Mouse (Mus musculus) layer of hippocampus, adult 8-10 months (tissue): ENCODE measurements around the gene Cnn2. TPM values are rescaled to one million over a fixed set of nuclear protein-coding genes. Genes with fewer than 3 reads are reported as not detected.

Source experiments
- DNase-seq, 2 experiments: peaks; one replicate each; pipeline ENCODE4 v3.0.0; 2022; ENCODE audit warnings: low spot score in 2 of 2
- total RNA-seq, 4 experiments: library from RNA; stranded (reverse); gene quantifications; 2 replicates each; pipeline ENCODE4 v1.2.4; 2022

Cnn2 gene
- total RNA-seq, 4 experiments from 2014 or later = 5.3 to 9.8 (median 6.6) TPM

GRCm38 (mm10) chr10:79989272-79989786, 945 bp downstream of the Cnn2 start:
- no peak for DNase-seq

- DNase-seq = no peak
Measured at GRCm38 (mm10) chr10:79989870-79990269, 1.5 kb downstream of the Cnn2 start.

GRCm38 (mm10) chr10:79991099-79991498, 2.7 kb downstream of the Cnn2 start:
- no peak for DNase-seq

GRCm38 (mm10) chr10:79991548-79991947, 3.2 kb downstream of the Cnn2 start:
- DNase-seq = no peak

- DNase-seq = no peak
Measured at GRCm38 (mm10) chr10:79994397-79995115, 6.2 kb downstream of the Cnn2 start.

GRCm38 (mm10) chr10:79995636-79996035, 7.3 kb downstream of the Cnn2 start:
- DNase-seq = no peak

- DNase-seq = peak; percentile 90 to 94
Measured at GRCm38 (mm10) chr10:79996272-79997033, 8.1 kb downstream of the Cnn2 start, which contains the start of gene Abca7. Abca7 (plus strand) TSS chr10:79996494.

- peak in 1 of 2 experiments; percentile 69 for DNase-seq
Measured at GRCm38 (mm10) chr10:79997034-79997760, 8.8 kb downstream of the Cnn2 start.

GRCm38 (mm10) chr10:79997819-79998218, 9.4 kb downstream of the Cnn2 start:
- no peak for DNase-seq

GRCm38 (mm10) chr10:80001945-80002344, 13.6 kb downstream of the Cnn2 start:
- DNase-seq = no peak

- DNase-seq = no peak
Measured at GRCm38 (mm10) chr10:80002829-80003228, 14.4 kb downstream of the Cnn2 start.

GRCm38 (mm10) chr10:80003374-80004232, 15.2 kb downstream of the Cnn2 start:
- no peak for DNase-seq

GRCm38 (mm10) chr10:80004233-80004705, 15.9 kb downstream of the Cnn2 start:
- DNase-seq = no peak

- no peak for DNase-seq
Measured at GRCm38 (mm10) chr10:80011740-80012139, 23.4 kb downstream of the Cnn2 start.

- no peak for DNase-seq
Measured at GRCm38 (mm10) chr10:80013609-80014008, 25.2 kb downstream of the Cnn2 start.

GRCm38 (mm10) chr10:80014484-80015290, 26.3 kb downstream of the Cnn2 start:
- no peak for DNase-seq

GRCm38 (mm10) chr10:80015583-80015982, 27.2 kb downstream of the Cnn2 start:
- DNase-seq = no peak

GRCm38 (mm10) chr10:80016511-80016910, 28.1 kb downstream of the Cnn2 start, which contains the start of gene Arhgap45:
Arhgap45 (plus strand) TSS chr10:80016653.
- no peak for DNase-seq

- DNase-seq = no peak
Measured at GRCm38 (mm10) chr10:80016931-80017330, 28.5 kb downstream of the Cnn2 start.

GRCm38 (mm10) chr10:80017361-80017760, 29.0 kb downstream of the Cnn2 start:
- no peak for DNase-seq
